Mouse (Mus musculus) megakaryocyte, embryonic 14.5 days (primary cell): ENCODE measurements around the gene Sub1.

Experiments
- FLI1 ChIP-seq: IDR thresholded peaks from 2 replicates; pipeline ENCODE4 v1.6.1; 2012; ENCODE audit warnings: low read length, inconsistent platforms, mixed read lengths
- GATA1 ChIP-seq: IDR thresholded peaks from 3 replicates; pipeline ENCODE4 v1.6.1; 2012; ENCODE audit warnings: mixed read lengths, low read length, inconsistent platforms, borderline replicate concordance

DNA sequence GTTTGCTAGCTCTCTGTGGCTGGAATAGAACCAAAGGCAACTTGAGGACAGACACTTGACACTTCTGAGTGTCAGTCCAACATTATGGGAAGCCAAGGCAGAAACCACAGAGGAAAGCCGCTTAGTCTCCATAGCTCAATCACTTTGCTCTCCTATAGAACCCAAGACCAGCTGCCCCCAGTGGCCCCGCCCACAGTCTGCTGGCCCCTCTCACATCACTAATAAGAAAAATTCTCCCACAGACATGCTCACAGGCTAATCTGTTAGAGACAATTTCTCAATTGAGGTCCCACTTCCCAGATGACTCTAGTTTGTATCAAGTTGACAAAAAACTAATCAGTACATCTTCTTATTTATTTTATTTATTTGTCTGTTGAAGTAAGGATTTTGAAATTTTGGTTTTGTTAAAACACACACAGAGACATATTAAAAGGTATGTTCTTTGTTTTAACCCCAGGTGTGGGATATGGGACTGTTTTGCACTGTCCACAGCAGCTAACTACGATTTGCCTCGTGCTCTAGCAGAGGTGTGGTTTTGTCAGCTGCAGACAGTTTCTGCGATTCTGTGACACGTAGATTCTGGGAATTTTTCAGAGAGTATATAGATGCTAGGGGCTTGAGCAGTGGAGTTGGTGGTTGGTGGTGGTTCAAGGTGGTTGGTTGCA, 16.9 kb upstream of the Sub1 start:
- no peak for TF ChIP-seq GATA1
- TF ChIP-seq FLI1: no peak
